Mouse (Mus musculus) liver, embryonic 13.5 days (tissue): Measurements from ENCODE around the gene Ice1. TPM values are rescaled to one million over a fixed set of nuclear protein-coding genes. Genes with fewer than 3 reads are reported as not detected.

ENCODE experiments used
- ATAC-seq: fragments of 200-750 bp; cut with Nextera tagmentation; 2 replicates; pipeline ENCODE4 v1.8.0; 2017; ENCODE audit warnings: low read depth, mild to moderate bottlenecking, moderate number of reproducible peaks, moderate library complexity
- DNase-seq: peaks from one replicate; pipeline ENCODE4 v3.0.0; 2022
- H3K27ac ChIP-seq: fragments of 300-500 bp; sonication (generic); 2 replicates; pipeline ENCODE4 v1.5.1; 2015; ENCODE audit warnings: moderate library complexity, mild to moderate bottlenecking, inconsistent platforms
- H3K27me3 ChIP-seq: fragments of 300-500 bp; sonication (generic); 2 replicates; pipeline ENCODE4 v1.6.1; 2015; ENCODE audit warnings: mild to moderate bottlenecking, inconsistent platforms
- H3K36me3 ChIP-seq: fragments of 300-500 bp; sonication (generic); 2 replicates; pipeline ENCODE4 v1.6.1; 2015; ENCODE audit warnings: mild to moderate bottlenecking, inconsistent platforms
- H3K4me1 ChIP-seq: fragments of 300-500 bp; sonication (generic); replicated peaks from 2 replicates; pipeline ENCODE4 v1.6.1; 2015; ENCODE audit warnings: inconsistent platforms
- H3K4me2 ChIP-seq: fragments of 300-500 bp; sonication (generic); 2 replicates; pipeline ENCODE4 v1.6.1; 2015; ENCODE audit warnings: inconsistent platforms, mild to moderate bottlenecking, moderate library complexity
- H3K4me3 ChIP-seq: fragments of 300-500 bp; sonication (generic); replicated peaks from 2 replicates; pipeline ENCODE4 v1.5.1; 2015; ENCODE audit warnings: mild to moderate bottlenecking, inconsistent platforms
- H3K9ac ChIP-seq: fragments of 300-500 bp; sonication (generic); 2 replicates; pipeline ENCODE4 v1.6.1; 2015; ENCODE audit warnings: mild to moderate bottlenecking, inconsistent platforms
- H3K9me3 ChIP-seq: fragments of 300-500 bp; sonication (generic); replicated peaks from 2 replicates; pipeline ENCODE4 v1.6.1; 2016; ENCODE audit warnings: inconsistent platforms
- WGBS: fragments of 180-500 bp; shearing (Covaris S2); methylation state at CpG from one replicate; pipeline ENCODE4 v1.1.7; 2015; ENCODE audit not compliant: insufficient replicate concordance; 5-methylcytosine and 5-hydroxymethylcytosine counted together
- polyA plus RNA-seq: library from polyadenylated mRNA; unstranded; fragments of >200 nt; fragmentation: Nextera tagmentation; extraction: Ambion mirVana; gene quantifications from 2 replicates; pipeline ENCODE4 v1.2.1, GENCODE M21; 2015

The Ice1 gene
- polyA plus RNA-seq: 4.9 and 5.4 TPM in 2 replicates

- Histone ChIP-seq H3K36me3 (no peaks in the 10 kb centered on the region), H3K4me3 (peak within 1 kb of the TSS; percentile 82), H3K9ac (peak within 1 kb of the TSS; percentile 86), H3K9me3 (no peaks in the 10 kb centered on the region), H3K4me2 (peak within 1 kb of the TSS; percentile 83), H3K27me3 (no peaks in the 10 kb centered on the region), H3K4me1 (peaks cover 42% of the 10 kb centered on the region), H3K27ac (peak within 1 kb of the TSS; percentile 72)
- ATAC-seq (peak; percentile 43), DNase-seq (no peak)
- under 1% methylated on average over 38 of the region's 39 CpGs for WGBS
Measured at GRCm38 (mm10) chr13:70637282-70637661, at the start of gene Ice1. Ice1 (minus strand) TSS chr13:70637634.

- Histone ChIP-seq H3K27ac (no peak overlapping the region), H3K9ac (no peak overlapping the region), H3K36me3 (no peaks in the 10 kb centered on the region), H3K4me3 (no peak overlapping the region), H3K4me1 (no peaks in the 10 kb centered on the region), H3K27me3 (no peaks in the 10 kb centered on the region), H3K9me3 (no peaks in the 10 kb centered on the region), H3K4me2 (no peak overlapping the region)
- ATAC-seq (no peak), DNase-seq (no peak)
- WGBS: 75% methylated on average over 5 of the region's 5 CpGs
Measured at GRCm38 (mm10) chr13:70685825-70686224, 48.4 kb upstream of the Ice1 start.

GRCm38 (mm10) chr13:70684976-70685609 is 47.7 kb upstream of the Ice1 start:
- Histone ChIP-seq H3K9me3 (no peaks in the 10 kb centered on the region), H3K4me3 (no peak overlapping the region), H3K36me3 (no peaks in the 10 kb centered on the region), H3K27me3 (no peaks in the 10 kb centered on the region), H3K4me2 (no peak overlapping the region), H3K4me1 (no peaks in the 10 kb centered on the region), H3K27ac (no peak overlapping the region), H3K9ac (no peak overlapping the region)
- 68% methylated on average over 7 of the region's 7 CpGs for WGBS
- no peak for ATAC-seq
- DNase-seq: no peak

GRCm38 (mm10) chr13:70681411-70682183 is 44.2 kb upstream of the Ice1 start:
- H3K4me2 ChIP-seq: no peak overlapping the region
- no peak overlapping the region for H3K9ac ChIP-seq
- H3K9me3 ChIP-seq: no peaks in the 10 kb centered on the region
- no peak for ATAC-seq
- DNase-seq: no peak
- 62% methylated on average over 7 of the region's 7 CpGs for WGBS
- H3K27me3 ChIP-seq: no peaks in the 10 kb centered on the region
- H3K27ac ChIP-seq: no peak overlapping the region
- H3K36me3 ChIP-seq: no peaks in the 10 kb centered on the region
- no peak overlapping the region for H3K4me3 ChIP-seq
- no peaks in the 10 kb centered on the region for H3K4me1 ChIP-seq

GRCm38 (mm10) chr13:70680316-70680715 is 42.9 kb upstream of the Ice1 start:
- Histone ChIP-seq H3K27ac (no peak overlapping the region), H3K27me3 (no peaks in the 10 kb centered on the region), H3K9me3 (no peaks in the 10 kb centered on the region), H3K4me1 (no peaks in the 10 kb centered on the region), H3K36me3 (no peaks in the 10 kb centered on the region), H3K9ac (no peak overlapping the region), H3K4me3 (no peak overlapping the region), H3K4me2 (no peak overlapping the region)
- DNase-seq (no peak), ATAC-seq (no peak)
- 68% methylated on average over 3 of the region's 3 CpGs for WGBS

- WGBS: 56% methylated on average over 5 of the region's 5 CpGs
- H3K9me3 ChIP-seq: no peaks in the 10 kb centered on the region
- no peak overlapping the region for H3K27ac ChIP-seq
- H3K4me3 ChIP-seq: no peak overlapping the region
- DNase-seq (no peak), ATAC-seq (no peak)
- H3K27me3 ChIP-seq: no peaks in the 10 kb centered on the region
- no peak overlapping the region for H3K4me2 ChIP-seq
- H3K4me1 ChIP-seq: no peaks in the 10 kb centered on the region
- no peaks in the 10 kb centered on the region for H3K36me3 ChIP-seq
- no peak overlapping the region for H3K9ac ChIP-seq
Measured at GRCm38 (mm10) chr13:70677689-70678088, 40.3 kb upstream of the Ice1 start.

GRCm38 (mm10) chr13:70676243-70677183 is 39.1 kb upstream of the Ice1 start:
- DNase-seq: no peak
- 50% methylated on average over 20 of the region's 20 CpGs for WGBS
- H3K36me3 ChIP-seq: no peaks in the 10 kb centered on the region
- H3K9me3 ChIP-seq: no peaks in the 10 kb centered on the region
- no peak overlapping the region for H3K9ac ChIP-seq
- no peaks in the 10 kb centered on the region for H3K4me1 ChIP-seq
- no peaks in the 10 kb centered on the region for H3K27me3 ChIP-seq
- no peak for ATAC-seq
- H3K27ac ChIP-seq: no peak overlapping the region
- no peak overlapping the region for H3K4me2 ChIP-seq
- no peak overlapping the region for H3K4me3 ChIP-seq

- Histone ChIP-seq H3K27me3 (no peaks in the 10 kb centered on the region), H3K4me3 (no peak overlapping the region), H3K36me3 (no peaks in the 10 kb centered on the region), H3K4me1 (no peaks in the 10 kb centered on the region), H3K27ac (no peak overlapping the region), H3K9me3 (no peaks in the 10 kb centered on the region), H3K9ac (no peak overlapping the region), H3K4me2 (no peak overlapping the region)
- ATAC-seq: no peak
- DNase-seq: no peak
- WGBS: 76% methylated on average over 10 of the region's 10 CpGs
Measured at GRCm38 (mm10) chr13:70674998-70675397, 37.6 kb upstream of the Ice1 start.

GRCm38 (mm10) chr13:70670080-70670479 is 32.6 kb upstream of the Ice1 start:
- no peak for DNase-seq
- Histone ChIP-seq H3K4me1 (no peaks in the 10 kb centered on the region), H3K9me3 (no peaks in the 10 kb centered on the region), H3K27ac (no peak overlapping the region), H3K9ac (no peak overlapping the region), H3K36me3 (no peaks in the 10 kb centered on the region), H3K4me3 (no peak overlapping the region), H3K4me2 (no peak overlapping the region), H3K27me3 (no peaks in the 10 kb centered on the region)
- no peak for ATAC-seq
- 64% methylated on average over 4 of the region's 4 CpGs for WGBS

GRCm38 (mm10) chr13:70659715-70660114 is 22.3 kb upstream of the Ice1 start:
- 36% methylated on average over 4 of the region's 4 CpGs for WGBS
- Histone ChIP-seq H3K27ac (no peak overlapping the region), H3K4me1 (no peaks in the 10 kb centered on the region)

GRCm38 (mm10) chr13:70656741-70657140 is 19.3 kb upstream of the Ice1 start:
- DNase-seq (no peak), ATAC-seq (no peak)
- no peaks in the 10 kb centered on the region for H3K4me1 ChIP-seq
- no peaks in the 10 kb centered on the region for H3K36me3 ChIP-seq
- no peak overlapping the region for H3K4me3 ChIP-seq
- H3K27ac ChIP-seq: no peak overlapping the region
- H3K9ac ChIP-seq: no peak overlapping the region
- WGBS: 57% methylated on average over 4 of the region's 4 CpGs
- no peaks in the 10 kb centered on the region for H3K27me3 ChIP-seq
- no peaks in the 10 kb centered on the region for H3K9me3 ChIP-seq
- no peak overlapping the region for H3K4me2 ChIP-seq

More at GRCm38 (mm10) chr13:70659715-70660114, 22.3 kb upstream of the Ice1 start:
- no peak for ATAC-seq
- no peak for DNase-seq
- Histone ChIP-seq H3K4me2 (no peak overlapping the region), H3K9ac (no peak overlapping the region), H3K27me3 (no peaks in the 10 kb centered on the region), H3K36me3 (no peaks in the 10 kb centered on the region), H3K4me3 (no peak overlapping the region), H3K9me3 (no peaks in the 10 kb centered on the region)
